Mouse (Mus musculus) c-Kit-negative CD71-positive TER-119-positive erythroid progenitor cells, embryonic 14.5 days (primary cell): ENCODE results near the gene Myo1g.

Experiments
- DNase-seq: peaks from one replicate; pipeline ENCODE4 v3.0.0-alpha.2; 2013; ENCODE audit warnings: low read depth, low spot score

Gene Myo1g

GRCm38 (mm10) chr11:6463159-6463837 is 57.5 kb downstream of the Myo1g start:
- no peak for DNase-seq
